Mouse (Mus musculus): ENCODE results near the gene Olfr802. TPM values are rescaled to one million over a fixed set of nuclear protein-coding genes. Genes with fewer than 3 reads are reported as not detected.

Gene Olfr802
- total and polyA plus RNA-seq, 3 experiments: not detected

DNA sequence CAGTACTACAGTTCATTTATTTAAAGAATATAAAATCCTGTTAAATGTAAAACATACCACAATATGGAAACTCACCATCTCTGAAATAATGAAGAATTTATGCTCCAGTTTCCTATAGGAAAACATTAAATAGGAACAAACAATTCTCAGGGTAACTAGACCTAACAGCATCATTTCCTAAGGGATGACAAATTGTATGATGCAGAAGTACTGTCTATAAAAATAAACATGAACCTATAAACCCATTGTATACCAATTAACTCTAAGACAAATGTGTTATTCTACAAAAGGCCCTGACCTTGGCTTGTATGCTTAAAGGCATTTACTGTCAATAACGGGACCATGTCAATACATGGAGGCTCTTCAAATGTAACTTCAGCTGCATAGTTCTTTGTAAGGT is 14.2 kb downstream of the Olfr802 start, which contains the start of gene Olfr801:
Olfr801 (minus strand) TSS at position 101 of the 400 bp plus-strand sequence.
- H3K9me3 ChIP-seq (replicated peaks; ENCODE audit: low read length): no peaks in the 10 kb centered on the region
- no peaks in the 10 kb centered on the region for H3K79me2 ChIP-seq (replicated peaks; ENCODE audit: control insufficient read depth, extremely low read depth, insufficient read depth, poor library complexity, severe bottlenecking)
- no peaks in the 10 kb centered on the region for H3K27me3 ChIP-seq (replicated peaks)
- no peak within 1 kb of the TSS for H3K27ac ChIP-seq (ENCODE audit: insufficient read depth, low read depth)
- no peak within 1 kb of the TSS for H3K4me2 ChIP-seq (ENCODE audit: insufficient read depth, low read depth, poor library complexity, severe bottlenecking)
- no peak for TF ChIP-seq BHLHE40 (IDR thresholded peaks at IDR 0.05; ENCODE audit: low read depth, low read length)
- TF ChIP-seq IRF4 (IDR thresholded peaks at IDR 0.05; ENCODE audit: low read depth, low read length): no peak
- DNase-seq (ENCODE audit: extremely low read depth): no peak
- H3K4me1 ChIP-seq (ENCODE audit: control insufficient read depth in 1 of 2, insufficient read depth in 2 of 2): no peaks in the 10 kb centered on the region
- H3K9ac ChIP-seq (ENCODE audit: insufficient read depth, low read depth): no peak within 1 kb of the TSS
- in situ Hi-C loops (cut with MboI; ENCODE audit: low pct_ligation_motif_present, low pct_unique_long_range_greater_than_20kb, low sequenced_read_pairs): no loop called here
- dilution Hi-C loops (cut with MboI; ENCODE audit: extremely low pct_ligation_motif_present, extremely low pct_unique_long_range_greater_than_20kb, low sequenced_read_pairs): no loop called here
- H3K36me3 ChIP-seq (replicated peaks in 1 of 2; ENCODE audit: control insufficient read depth in 1 of 2, insufficient read depth in 1 of 2, low read length in 1 of 2): no peaks in the 10 kb centered on the region
- H3K4me3 ChIP-seq (replicated peaks in 1 of 3; ENCODE audit: low read depth in 2 of 3, low read length in 2 of 3, poor library complexity in 1 of 3): no peak within 1 kb of the TSS

DNA sequence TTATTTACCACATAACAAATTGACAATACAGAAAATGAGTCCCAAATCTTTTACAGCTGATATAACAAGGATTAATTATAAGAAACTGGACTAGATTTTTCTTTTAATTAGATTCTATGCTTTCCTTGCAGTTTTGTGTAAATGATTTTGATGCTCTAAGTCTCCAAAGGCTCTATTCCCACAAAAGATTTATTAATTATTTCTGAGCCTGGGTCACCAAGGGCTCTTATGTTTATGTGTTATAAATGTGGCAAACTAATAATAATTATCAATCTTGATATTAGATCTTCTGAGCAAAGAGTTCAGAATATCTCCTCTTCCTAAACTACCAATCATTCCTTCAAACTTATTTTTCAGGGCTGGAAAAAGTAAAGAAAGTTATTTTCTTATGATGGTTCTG is 30.6 kb downstream of the Olfr802 start, which contains the start of gene Olfr800:
Olfr800 (plus strand) TSS at position 301 of the 400 bp plus-strand sequence.
- H3K9me3 ChIP-seq (replicated peaks; ENCODE audit: low read length): no peaks in the 10 kb centered on the region
- dilution Hi-C loops (cut with MboI; ENCODE audit: extremely low pct_ligation_motif_present, extremely low pct_unique_long_range_greater_than_20kb, low sequenced_read_pairs) (no loop called here), in situ Hi-C loops (cut with MboI; ENCODE audit: low pct_ligation_motif_present, low pct_unique_long_range_greater_than_20kb, low sequenced_read_pairs) (no loop called here)
- H3K79me2 ChIP-seq (replicated peaks; ENCODE audit: control insufficient read depth, extremely low read depth, insufficient read depth, poor library complexity, severe bottlenecking): no peaks in the 10 kb centered on the region
- DNase-seq (ENCODE audit: extremely low read depth): no peak
- no peak within 1 kb of the TSS for H3K27ac ChIP-seq (ENCODE audit: insufficient read depth, low read depth)
- TF ChIP-seq MEF2A (IDR thresholded peaks at IDR 0.05; ENCODE audit: borderline replicate concordance, low read depth, low read length): no peak
- TF ChIP-seq IRF4 (IDR thresholded peaks at IDR 0.05; ENCODE audit: low read depth, low read length): no peak
- TF ChIP-seq NELFE (IDR thresholded peaks at IDR 0.05; ENCODE audit: low read depth, low read length): no peak
- TF ChIP-seq POLR2AphosphoS2 (IDR thresholded peaks at IDR 0.05; ENCODE audit: low read depth, low read length): no peak
- no peak for TF ChIP-seq E2F4 (IDR thresholded peaks at IDR 0.05; ENCODE audit: insufficient replicate concordance, low read depth, low read length)
- TF ChIP-seq NRF1 (IDR thresholded peaks at IDR 0.05; ENCODE audit: low read depth, low read length): no peak
- TF ChIP-seq ZC3H11A (IDR thresholded peaks at IDR 0.05; ENCODE audit: low read depth, low read length): no peak
- no peak for TF ChIP-seq EP300 (IDR thresholded peaks at IDR 0.05; ENCODE audit: low read length)
- no peak for TF ChIP-seq RCOR1 (conservative IDR thresholded peaks at IDR 0.05; ENCODE audit: low read depth, low read length)
- no peak for TF ChIP-seq JUND (conservative IDR thresholded peaks at IDR 0.05; ENCODE audit: low read depth, low read length)
- no peak for TF ChIP-seq ELF1 (IDR thresholded peaks at IDR 0.05; ENCODE audit: low read depth, low read length)
- no peak for TF ChIP-seq RAD21 (IDR thresholded peaks at IDR 0.05; ENCODE audit: low read depth, low read length)
- TF ChIP-seq MAX (IDR thresholded peaks at IDR 0.05; ENCODE audit: low read length): no peak
- TF ChIP-seq CTCF (conservative IDR thresholded peaks at IDR 0.05 in 1 of 2, IDR thresholded peaks at IDR 0.05 in 1 of 2; ENCODE audit: low read depth in 2 of 2, low read length in 2 of 2): no peak
- no peak for TF ChIP-seq BHLHE40 (IDR thresholded peaks at IDR 0.05; ENCODE audit: low read depth, low read length)
- TF ChIP-seq MYC (IDR thresholded peaks at IDR 0.05; ENCODE audit: low read depth, low read length): no peak
- no peak for TF ChIP-seq TCF12 (IDR thresholded peaks at IDR 0.05; ENCODE audit: low read depth, low read length)
- no peak within 1 kb of the TSS for H3K4me3 ChIP-seq (replicated peaks in 1 of 3; ENCODE audit: low read depth in 2 of 3, low read length in 2 of 3, poor library complexity in 1 of 3)
- H3K27me3 ChIP-seq (replicated peaks): no peaks in the 10 kb centered on the region
- no peaks in the 10 kb centered on the region for H3K36me3 ChIP-seq (replicated peaks in 1 of 2; ENCODE audit: control insufficient read depth in 1 of 2, insufficient read depth in 1 of 2, low read length in 1 of 2)
- H3K4me2 ChIP-seq (ENCODE audit: insufficient read depth, low read depth, poor library complexity, severe bottlenecking): no peak within 1 kb of the TSS
- no peaks in the 10 kb centered on the region for H3K4me1 ChIP-seq (ENCODE audit: control insufficient read depth in 1 of 2, insufficient read depth in 2 of 2)
- no peak within 1 kb of the TSS for H3K9ac ChIP-seq (ENCODE audit: insufficient read depth, low read depth)

All from CH12.LX (cell line).